Mouse (Mus musculus) cerebellum, adult 2 months (tissue): Measurements from ENCODE around the gene Rab31.

Experiments used
- CTCF ChIP-seq: fragments of 200-500 bp; IDR thresholded peaks from 2 replicates; pipeline ENCODE4 v1.5.1; 2011; ENCODE audit warnings: low read depth, mild to moderate bottlenecking, control low read depth, low read length, moderate library complexity, borderline replicate concordance; ENCODE audit not compliant: insufficient read depth
- POLR2A ChIP-seq: fragments of 200-500 bp; IDR thresholded peaks from 2 replicates; pipeline ENCODE4 v1.6.1; 2011; ENCODE audit warnings: low read length, control low read depth, borderline replicate concordance; ENCODE audit not compliant: insufficient read depth

- no peak for TF ChIP-seq CTCF
- no peak for TF ChIP-seq POLR2A
These were observed 133.4 kb downstream of the Rab31 start for GRCm38 (mm10) chr17:65639144-65639543.
